Mouse (Mus musculus): ENCODE data around the gene Hes7. TPM values are rescaled to one million over a fixed set of nuclear protein-coding genes. Genes with fewer than 3 reads are reported as not detected.
"Not testable (repeated sequence)": the region's sequence is repeated elsewhere in the genome, so short reads cannot be mapped to it uniquely, and the experiment has no call there.

Gene Hes7
- total RNA-seq, 2 experiments from 2014 or later, result 0.10 TPM; not detected in 1

- intact Hi-C loops (cut with DNase I; ENCODE audit: low total_unique reads), result no loop called here
- DNase-seq, result no peak
Observed at GRCm38 (mm10) chr11:69086390-69086789, 33.8 kb upstream of the Hes7 start.

DNA sequence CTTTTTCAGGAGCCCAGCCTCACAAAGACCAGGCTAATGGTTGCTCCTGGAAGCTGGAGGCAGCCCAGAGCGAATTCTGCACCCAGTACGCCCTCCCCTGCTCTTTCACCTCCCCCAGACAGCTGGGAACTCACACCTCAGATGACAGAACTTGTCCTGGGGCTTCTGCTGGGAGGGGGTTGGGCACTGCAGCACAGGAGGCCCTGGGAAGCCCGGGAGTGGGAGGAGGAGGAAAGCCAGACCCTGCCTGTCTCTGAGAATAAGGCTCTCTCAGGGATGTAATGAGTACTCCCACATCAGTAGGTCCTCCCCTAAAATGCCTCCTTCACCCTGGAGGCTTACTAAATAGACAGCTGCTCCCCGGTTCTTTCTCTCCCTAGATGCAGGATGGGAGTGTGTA is 33.1 kb upstream of the Hes7 start:
- intact Hi-C loops (cut with DNase I; ENCODE audit: low total_unique reads), result no loop called here
- DNase-seq, result no peak

GRCm38 (mm10) chr11:69087597-69087996 is 32.6 kb upstream of the Hes7 start:
- intact Hi-C loops (cut with DNase I; ENCODE audit: low total_unique reads), result no loop called here
- no peak for DNase-seq

GRCm38 (mm10) chr11:69088103-69088855 is 31.9 kb upstream of the Hes7 start, which contains the start of gene Vamp2:
TSS of gene Vamp2 (plus strand) at chr11:69088490.
- intact Hi-C loops (cut with DNase I; ENCODE audit: low total_unique reads), result no loop called here
- peak; percentile 92 for DNase-seq

DNA sequence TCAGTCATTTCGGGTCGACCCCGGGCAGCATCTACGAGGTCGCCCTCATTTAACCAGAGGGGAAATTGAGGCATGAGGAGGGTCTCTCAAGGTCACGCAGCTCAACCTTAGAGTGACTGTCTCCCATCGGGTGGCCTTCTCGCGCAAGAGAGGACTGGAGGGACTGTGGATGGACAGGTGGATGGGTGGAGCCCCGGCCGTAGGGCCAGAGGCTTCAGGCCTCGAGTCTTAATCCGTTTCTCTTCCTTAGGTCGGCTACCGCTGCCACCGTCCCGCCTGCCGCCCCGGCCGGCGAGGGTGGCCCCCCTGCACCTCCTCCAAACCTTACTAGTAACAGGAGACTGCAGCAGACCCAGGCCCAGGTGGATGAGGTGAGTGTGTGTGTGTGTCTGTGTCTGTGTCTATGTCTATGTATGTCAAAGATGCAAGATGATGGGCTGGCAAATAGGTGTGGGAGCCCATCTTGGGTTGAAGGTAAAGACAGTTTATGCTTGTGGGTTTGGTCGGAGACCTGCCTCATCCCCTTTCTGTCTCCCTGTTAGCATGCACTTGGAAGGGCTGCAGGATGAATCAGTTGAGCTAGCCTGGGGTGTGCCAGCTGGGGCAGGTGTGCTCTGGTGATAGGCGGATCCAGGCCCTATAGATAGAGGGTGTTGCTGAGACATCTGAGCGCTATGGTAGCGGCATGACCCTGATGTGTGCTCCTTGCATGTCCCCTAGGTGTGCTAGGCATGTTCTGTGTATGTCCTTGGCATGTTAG is 31.2 kb upstream of the Hes7 start:
- intact Hi-C loops (cut with DNase I; ENCODE audit: low total_unique reads), result no loop called here
- no peak for DNase-seq

DNA sequence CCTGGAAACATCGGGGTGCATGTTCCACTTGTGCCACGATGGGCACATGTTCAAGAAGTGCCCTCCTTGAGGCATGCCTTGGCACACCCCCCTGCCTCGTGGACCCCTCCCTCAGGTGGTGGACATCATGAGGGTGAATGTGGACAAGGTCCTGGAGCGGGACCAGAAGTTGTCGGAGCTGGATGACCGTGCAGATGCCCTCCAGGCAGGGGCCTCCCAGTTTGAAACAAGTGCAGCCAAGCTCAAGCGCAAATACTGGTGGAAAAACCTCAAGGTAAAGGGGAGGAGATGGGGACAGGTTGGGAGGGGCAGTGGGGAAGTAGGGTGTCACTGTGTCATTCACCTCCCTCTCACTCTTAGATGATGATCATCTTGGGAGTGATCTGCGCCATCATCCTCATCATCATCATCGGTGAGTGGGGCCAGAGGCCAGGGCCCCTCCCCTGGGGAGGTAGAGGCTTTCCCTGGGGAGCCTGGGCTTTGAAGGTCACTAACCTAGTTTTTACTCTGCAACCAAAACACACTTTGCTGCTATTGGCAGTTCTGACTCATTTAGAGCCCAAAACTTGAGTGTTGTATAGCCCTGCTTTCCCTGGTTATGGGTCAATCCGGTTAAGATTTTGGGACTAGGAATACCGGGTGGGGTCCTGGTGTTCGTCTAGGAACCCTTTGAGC is 30.5 kb upstream of the Hes7 start:
- intact Hi-C loops (cut with DNase I; ENCODE audit: low total_unique reads), result no loop called here
- no peak for DNase-seq

- intact Hi-C loops (cut with DNase I; ENCODE audit: low total_unique reads), result no loop called here
- no peak for DNase-seq
Observed at GRCm38 (mm10) chr11:69090367-69090766, 29.8 kb upstream of the Hes7 start.

DNA sequence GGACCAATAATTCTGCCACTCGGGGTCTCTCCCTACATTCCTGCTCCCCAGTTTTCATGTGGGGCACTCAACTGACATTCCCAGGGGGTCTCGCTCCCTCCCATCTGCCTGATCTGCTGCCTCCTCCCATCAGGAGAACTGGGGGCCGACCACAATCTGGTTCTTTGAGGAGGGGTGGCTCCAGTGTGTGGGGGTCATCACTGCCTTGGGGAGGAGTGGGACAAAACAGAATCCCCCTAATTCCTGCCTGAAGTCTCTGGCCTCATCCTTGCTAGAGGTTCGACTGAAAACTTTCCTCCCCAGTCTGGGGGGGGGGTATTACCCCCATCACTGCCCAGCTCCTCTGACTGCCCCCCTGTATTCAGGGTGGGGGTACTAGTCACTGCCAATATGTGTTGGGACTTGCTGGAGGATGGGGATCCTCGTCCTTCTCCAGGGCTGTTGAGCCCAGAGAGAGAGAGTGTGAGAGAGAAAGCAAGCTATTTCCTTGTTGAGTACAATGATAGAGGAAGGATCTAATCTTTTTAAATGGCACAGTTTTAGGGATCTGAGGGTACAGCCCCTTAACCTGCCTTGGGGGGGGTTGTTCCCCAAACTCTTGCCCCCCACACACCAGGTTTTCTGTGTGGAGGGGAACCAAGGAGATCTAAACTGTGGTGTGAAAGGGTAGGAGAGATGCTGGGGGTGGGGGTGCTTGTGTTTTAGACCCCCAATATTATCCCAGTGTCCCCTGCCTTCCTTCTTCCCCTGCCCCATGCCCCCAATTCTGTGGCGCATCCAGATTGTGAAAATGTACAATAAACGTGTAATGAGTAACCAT is 28.4 kb upstream of the Hes7 start:
- intact Hi-C loops (cut with DNase I; ENCODE audit: low total_unique reads), result no loop called here
- no peak for DNase-seq

- intact Hi-C loops (cut with DNase I; ENCODE audit: low total_unique reads), result no loop called here
- DNase-seq, result peak; percentile 85
Observed at GRCm38 (mm10) chr11:69092386-69092751, 27.8 kb upstream of the Hes7 start.

DNA sequence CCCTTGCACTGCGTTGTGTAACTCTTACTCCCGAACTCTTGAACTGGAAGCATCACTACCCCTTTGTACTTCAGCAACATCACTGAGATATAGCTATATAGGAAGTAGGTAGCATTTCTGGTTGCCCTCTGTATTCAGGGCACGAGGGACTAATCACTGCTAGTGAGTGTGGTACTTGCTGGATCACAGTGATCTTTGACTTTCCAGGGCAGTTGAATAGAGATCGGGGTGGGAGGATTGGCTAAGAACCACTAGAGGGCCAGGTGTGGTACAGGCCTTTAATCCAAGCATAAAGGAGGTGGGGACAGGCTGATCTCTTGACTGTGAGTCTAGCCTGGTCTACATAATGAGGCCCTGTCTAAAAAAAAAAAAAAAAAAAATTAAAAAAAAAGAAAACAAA is 27.3 kb upstream of the Hes7 start:
- intact Hi-C loops (cut with DNase I; ENCODE audit: low total_unique reads), result no loop called here
- DNase-seq, result no peak

- intact Hi-C loops (cut with DNase I; ENCODE audit: low total_unique reads); DNase-seq: not testable (repeated sequence)
Observed at GRCm38 (mm10) chr11:69093856-69094255, 26.3 kb upstream of the Hes7 start.

- DNase-seq, result peak; percentile 98
- intact Hi-C loops (cut with DNase I; ENCODE audit: low total_unique reads), result no loop called here
Observed at GRCm38 (mm10) chr11:69094697-69095429, 25.3 kb upstream of the Hes7 start, which contains the start of gene Per1. TSS of gene Per1 (plus strand) at chr11:69095217.

DNA sequence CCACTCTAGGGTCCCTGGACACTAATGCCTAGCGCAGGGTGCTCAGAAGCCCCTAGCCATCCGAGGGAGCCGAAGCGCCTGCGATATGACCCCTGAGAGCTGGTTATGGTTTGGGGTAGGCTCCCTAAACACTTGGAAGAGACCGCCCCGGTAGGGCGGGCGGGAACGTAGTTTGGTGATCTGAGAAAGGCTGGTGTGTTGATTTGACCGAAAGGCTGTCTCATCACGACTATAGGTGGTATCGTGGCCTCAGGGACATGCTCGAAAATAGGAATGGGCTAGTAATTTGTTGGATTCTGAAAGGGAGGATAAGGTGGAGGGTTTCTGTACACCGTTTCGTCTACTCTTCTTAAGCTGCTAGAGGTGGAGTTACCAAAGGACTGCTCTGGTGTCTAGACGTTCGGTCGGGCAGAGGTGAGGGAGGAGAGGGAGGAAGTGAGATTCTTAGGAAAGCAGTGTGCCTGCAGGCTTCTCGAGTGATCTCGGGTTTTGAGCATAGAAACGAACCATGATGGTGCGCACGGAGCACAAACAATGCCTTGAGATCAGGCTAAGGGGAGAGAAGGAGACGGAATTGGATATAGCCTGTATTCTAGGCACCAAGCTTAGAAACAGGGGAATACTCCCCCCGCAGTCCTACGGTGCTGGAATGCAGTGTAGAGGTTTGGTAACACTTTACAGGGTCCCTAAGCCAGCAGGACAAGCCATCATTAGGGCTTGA is 24.5 kb upstream of the Hes7 start:
- intact Hi-C loops (cut with DNase I; ENCODE audit: low total_unique reads), result no loop called here
- DNase-seq, result no peak

- intact Hi-C loops (cut with DNase I; ENCODE audit: low total_unique reads), result no loop called here
- DNase-seq, result no peak
Observed at GRCm38 (mm10) chr11:69096360-69096986, 23.7 kb upstream of the Hes7 start.

DNA sequence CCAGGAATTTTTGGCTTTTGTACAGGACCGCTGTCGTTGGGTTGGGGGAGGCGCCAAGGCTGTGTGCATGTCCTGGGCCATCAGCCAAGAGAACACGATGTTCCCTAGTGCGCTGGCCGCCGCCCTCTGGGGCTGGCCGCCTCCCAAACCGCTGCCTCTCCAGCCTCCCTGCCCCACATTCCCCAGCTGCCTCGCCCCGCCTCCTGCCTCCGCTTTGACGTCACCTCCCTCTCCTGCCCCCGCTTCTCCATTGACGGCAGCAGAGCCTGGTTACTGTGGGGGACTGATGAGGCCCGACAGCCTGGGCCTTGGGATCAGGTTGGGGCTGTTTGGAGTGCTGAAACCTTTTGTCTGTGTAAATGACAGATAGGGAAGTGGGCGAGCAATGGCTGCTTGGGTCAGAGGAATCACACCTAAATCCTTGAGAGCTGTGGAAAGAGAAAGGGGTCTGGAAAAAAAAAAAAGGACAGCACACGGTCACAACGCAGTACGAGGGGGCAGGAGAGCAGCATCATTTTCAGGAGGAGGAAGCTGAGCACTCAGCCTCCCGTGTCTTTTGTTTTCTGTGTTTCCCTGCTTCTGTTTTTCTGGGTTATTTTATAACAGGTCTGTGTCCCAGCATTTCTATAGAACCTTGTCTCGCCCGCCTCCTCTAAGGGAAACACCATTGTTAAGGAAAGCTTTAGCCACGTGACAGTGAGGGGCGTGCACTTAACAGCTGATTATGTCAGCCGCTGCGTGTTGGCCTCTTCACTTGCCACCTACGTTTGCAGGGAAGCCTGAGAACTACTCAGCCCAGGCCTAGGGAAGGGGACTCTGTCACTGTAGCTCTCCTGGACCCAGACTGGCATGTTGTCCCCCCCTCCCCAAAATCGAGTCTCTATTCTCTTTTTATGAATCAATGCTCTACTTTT is 23.0 kb upstream of the Hes7 start:
- peak; percentile 100 for DNase-seq
- intact Hi-C loops (cut with DNase I; ENCODE audit: low total_unique reads), result no loop called here

DNA sequence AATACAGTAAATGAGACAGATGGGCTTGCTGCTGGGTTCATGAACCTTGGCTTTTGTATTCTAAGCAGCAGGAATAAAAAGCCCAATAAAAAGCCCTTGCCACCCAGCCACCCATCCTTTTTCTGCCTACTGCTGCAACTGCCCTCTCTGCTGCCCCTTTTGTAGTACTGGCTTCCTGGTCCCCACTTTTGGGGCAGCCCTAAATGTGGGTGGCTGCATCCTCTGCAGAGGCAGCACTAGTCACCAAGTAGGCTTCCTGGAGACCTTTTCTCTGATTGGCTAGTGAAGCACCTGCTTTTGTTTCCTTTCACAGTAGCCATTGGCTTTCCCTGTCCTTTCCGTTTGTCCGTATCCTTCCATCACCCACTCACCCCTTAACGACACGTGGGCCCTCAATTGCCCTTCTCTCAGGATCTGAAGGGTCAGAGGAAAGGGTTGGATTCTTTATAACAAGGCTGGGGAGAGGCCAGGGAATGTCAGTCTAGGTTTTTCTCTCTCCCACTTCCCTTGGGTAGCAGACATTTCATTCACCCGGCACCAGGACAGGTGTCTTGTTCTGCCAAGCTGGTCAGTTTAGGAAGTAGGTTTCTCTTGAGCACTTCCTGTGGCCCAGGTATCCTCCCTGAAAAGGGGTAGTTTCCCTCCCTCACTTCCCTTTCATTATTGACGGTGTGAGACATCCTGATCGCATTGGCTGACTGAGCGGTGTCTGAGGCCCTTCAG is 22.0 kb upstream of the Hes7 start:
- intact Hi-C loops (cut with DNase I; ENCODE audit: low total_unique reads), result no loop called here
- no peak for DNase-seq
